Mouse (Mus musculus) liver, adult 2 months (tissue): Measurements from ENCODE around the gene Defb43.

Experiments used
- CTCF ChIP-seq: fragments of 200-500 bp; IDR thresholded peaks from 2 replicates; pipeline ENCODE4 v1.5.1; 2011; ENCODE audit warnings: low read depth, low read length, control low read depth
- POLR2A ChIP-seq: fragments of 200-500 bp; IDR thresholded peaks from 2 replicates; pipeline ENCODE4 v1.6.1; 2011; ENCODE audit warnings: low read length, control low read depth; ENCODE audit not compliant: insufficient read depth; ENCODE audit errors: extremely low read depth

GRCm38 (mm10) chr14:63050769-63051168, 39.2 kb downstream of the Defb43 start:
- TF ChIP-seq CTCF (peak; percentile 86), POLR2A (no peak)
